16 mouse cellular contexts compared by ENCODE assay signal in the genomic region with DNA sequence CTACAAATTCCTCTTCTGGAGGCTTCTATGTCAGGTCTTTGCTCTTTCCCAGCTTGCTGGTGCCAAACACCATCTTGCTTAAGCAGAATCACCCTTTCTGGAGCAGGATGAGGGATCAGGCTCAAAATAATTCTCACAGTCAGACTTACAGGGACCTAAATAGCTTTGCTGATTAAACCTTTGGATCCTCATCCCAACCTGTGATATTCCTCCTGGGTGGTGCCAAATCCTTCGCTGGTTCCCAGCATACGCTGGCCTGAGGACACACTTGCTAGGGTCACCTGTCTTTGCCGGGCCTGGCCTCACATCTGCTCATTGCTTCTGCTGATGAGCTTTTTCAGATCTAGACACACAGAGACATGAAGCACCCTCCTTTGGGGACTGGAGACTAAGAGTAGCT.
DNase-seq lines count a peak whose midpoint lies in the region; ATAC-seq and TF ChIP-seq lines count a peak whose summit lies in the region.
"Had no signal": no experiment of that assay in that cellular context is flagged by ENCODE, and none has a peak within 500 bp of the region (broad histone marks: within the 10 kb centered on the region; RNA-seq: fewer than 3 reads in every experiment).

No protein-coding gene starts in this region.

- no peak overlapping the region for H3K4me2 ChIP-seq in hindbrain, embryonic 12.5 days (replicated peaks)
- H3K4me2 ChIP-seq: liver, embryonic 11.5 days had no signal

- intact Hi-C loops in gastrocnemius, adult 2 months (cut with DNase I) = no loop called here

- ATAC-seq in hindbrain, embryonic 12.5 days (ENCODE audit: low FRiP score) = no peak
- ATAC-seq: intestine, embryonic 16.5 days had no signal

- no peaks in the 10 kb centered on the region for H3K36me3 ChIP-seq in hindbrain, embryonic 12.5 days

- H3K27me3 ChIP-seq in hindbrain, embryonic 12.5 days = no peaks in the 10 kb centered on the region

- H3K27ac ChIP-seq in gastrocnemius, adult 2 months = peak overlapping the region; percentile 87
- H3K27ac ChIP-seq in hindbrain, embryonic 12.5 days = peak overlapping the region; percentile 24; the same call in 1 of the 2 replicates

- no peak for TF ChIP-seq CTCF in gastrocnemius, adult 2 months (IDR thresholded peaks at IDR 0.05)

- peak overlapping the region; percentile 3; the same call in 1 of the 2 replicates for H3K4me3 ChIP-seq in gastrocnemius, adult 2 months
- no peak overlapping the region for H3K4me3 ChIP-seq in hindbrain, embryonic 12.5 days
- H3K4me3 ChIP-seq: erythroblast, embryonic 14.5 days had no signal

- peaks cover 71% of the 10 kb centered on the region for H3K4me1 ChIP-seq in hindbrain, embryonic 12.5 days

- no peaks in the 10 kb centered on the region for H3K9me3 ChIP-seq in hindbrain, embryonic 12.5 days (replicated peaks)
- H3K9me3 ChIP-seq: G1E had no signal

- no peak overlapping the region for H3K9ac ChIP-seq in hindbrain, embryonic 12.5 days

- WGBS in hindbrain, embryonic 12.5 days = 89% methylated on average over 3 of the region's 3 CpGs

- DNase-seq in gastrocnemius, adult 2 months = peak; percentile 71
- DNase-seq in gastrocnemius, postnatal 10 days = no peak
- peak; percentile 32 for DNase-seq in retina, adult 2 months (ENCODE audit: low read depth, low spot score)
- DNase-seq in retina, postnatal 1 day = no peak
- no peak for DNase-seq in thymus, postnatal 0 days (ENCODE audit: low spot score)
- DNase-seq in thymus, adult 18-20 months = no peak
- DNase-seq: adrenal gland, postnatal 10 days; cerebellum, adult 9-10 months; embryo, embryonic 11 days; kidney, postnatal 14 days; layer of hippocampus, adult 9-11 months had no signal

Comparison
In these comparisons a context has a peak if more than half of its experiments do, and no peak if none do; other contexts are left out.
1. DNase-seq: peak in gastrocnemius, adult 2 months (single experiment) and retina, adult 2 months (single experiment); none in gastrocnemius, postnatal 10 days (single experiment), retina, postnatal 1 day (single experiment), thymus, postnatal 0 days (single experiment) and thymus, adult 18-20 months (0 of 2).